Mouse (Mus musculus) CD4-positive helper T cell, adult 2 months (primary cell): ENCODE measurements around the gene Pip5k1b.

Experiments
- DNase-seq: peaks from one replicate; pipeline ENCODE4 v3.0.0-alpha.2; 2012; ENCODE audit warnings: low read depth, missing footprints, low spot score

Pip5k1b gene

DNA sequence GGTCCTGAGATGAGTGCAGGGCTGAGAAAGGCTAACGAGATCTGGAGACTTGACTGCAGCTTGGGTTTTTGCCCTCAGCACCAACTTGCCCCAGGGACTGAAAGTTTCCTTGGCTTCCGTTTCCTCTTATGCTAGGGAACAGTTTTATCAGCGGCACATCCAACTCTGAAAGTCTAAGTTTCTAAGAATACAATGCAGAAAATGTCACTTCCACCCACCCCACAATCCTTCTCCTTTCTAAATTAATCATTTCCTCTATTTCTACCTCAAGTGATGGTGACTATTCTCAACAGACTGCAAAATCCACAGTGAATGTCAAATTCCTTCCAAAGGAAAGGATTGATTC is 138.0 kb downstream of the Pip5k1b start:
- DNase-seq: no peak

DNA sequence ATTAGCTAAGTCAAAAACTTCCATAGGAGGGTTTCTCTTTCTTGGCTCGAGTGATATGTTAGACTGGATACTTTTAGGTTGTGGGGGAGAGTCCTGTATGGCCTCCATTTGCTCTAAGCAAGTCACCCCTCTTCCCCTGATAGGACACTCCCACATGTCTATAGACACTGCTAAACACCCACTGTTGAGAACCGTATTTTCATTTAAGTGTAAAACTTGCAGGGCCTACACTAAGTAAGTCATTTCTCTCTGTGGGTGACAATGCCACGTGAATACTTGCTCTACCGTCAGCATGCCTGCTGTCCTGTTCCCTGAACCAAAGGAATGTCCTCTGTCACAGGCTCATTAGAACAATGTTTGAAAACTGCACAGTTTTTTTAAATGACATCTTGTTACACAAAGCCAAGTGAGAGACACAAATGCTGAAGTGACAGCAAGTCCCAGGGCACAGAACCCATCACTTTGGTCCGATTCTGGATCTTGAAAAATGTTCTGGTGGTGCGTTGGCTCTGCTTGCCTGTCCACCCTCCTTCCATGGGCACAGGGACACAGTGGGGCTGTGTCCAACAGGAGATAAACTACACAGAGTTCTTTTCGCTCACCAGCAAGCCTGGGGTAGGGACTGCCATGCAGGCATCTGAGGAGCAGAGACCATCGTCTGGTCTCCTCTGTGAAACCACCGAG is 138.6 kb downstream of the Pip5k1b start:
- no peak for DNase-seq

DNA sequence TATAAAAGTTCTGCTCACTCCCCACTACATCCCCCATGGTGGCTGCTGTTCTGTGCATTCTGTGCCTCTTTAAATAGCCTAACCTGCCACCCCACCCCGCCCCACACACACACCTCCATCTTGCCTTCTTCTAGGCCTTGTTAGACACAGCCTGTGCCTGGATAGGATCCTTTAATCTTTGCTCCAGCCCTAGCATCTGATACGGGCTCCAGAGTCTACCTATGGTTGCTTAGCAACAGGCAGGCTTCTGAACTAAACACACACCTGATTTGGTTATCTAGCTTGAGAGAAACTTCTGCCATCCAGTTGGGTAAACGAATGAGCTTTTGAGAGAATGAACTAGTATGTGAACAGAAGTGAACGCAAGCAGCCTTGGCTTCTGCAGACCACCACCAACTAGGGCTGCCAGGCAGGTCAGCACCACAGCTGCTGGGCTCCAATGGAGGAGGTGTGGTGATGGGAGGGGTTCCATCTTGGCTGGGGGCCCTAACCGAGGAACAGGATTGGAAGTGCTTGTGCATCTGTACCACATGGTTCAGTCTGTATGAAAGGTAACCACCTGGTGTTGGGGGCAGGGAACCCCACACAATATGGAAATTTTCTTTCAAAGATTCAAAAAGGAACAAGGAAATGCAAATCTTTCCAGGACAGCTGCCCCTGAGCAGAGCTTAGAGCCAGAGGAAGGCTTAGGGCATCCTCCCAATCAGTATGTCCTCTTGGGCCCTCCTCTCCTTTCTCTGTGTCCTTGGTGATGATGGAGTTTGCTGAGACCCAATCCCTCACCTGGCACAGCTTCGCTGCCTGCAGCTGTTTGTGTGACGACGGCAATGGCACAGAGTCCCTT is 139.7 kb downstream of the Pip5k1b start:
- DNase-seq: no peak

DNA sequence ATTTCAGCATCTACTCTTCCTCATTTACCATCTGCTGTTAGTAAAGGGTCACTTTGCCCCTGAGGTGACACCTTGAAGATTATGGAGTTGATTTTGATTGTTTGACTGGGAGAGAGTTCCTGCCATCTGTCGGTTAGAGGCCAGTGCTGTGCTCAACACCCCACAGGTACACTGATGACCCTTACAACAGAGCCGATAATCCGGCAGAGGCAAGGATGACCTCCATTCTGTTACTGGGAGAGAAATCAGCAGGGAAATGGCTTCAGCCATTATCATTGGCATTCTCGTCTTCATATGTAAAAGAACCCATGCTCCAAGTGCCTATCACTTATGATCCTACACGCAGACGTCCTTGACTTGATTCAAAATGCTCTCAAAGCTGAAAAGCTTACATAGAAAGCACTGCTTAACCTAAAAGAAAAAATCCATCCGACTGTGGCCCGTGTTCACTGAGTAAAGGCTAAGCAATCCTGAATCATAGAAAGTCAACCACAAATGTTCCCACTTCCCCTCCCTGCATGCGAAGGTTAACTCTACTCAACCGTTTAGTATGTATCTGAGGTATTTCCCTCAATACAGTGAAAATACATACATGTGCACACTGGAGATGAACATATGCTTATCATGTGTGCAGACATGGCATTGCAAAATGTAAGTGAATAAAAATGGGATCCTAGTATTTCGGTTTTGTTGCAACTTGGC is 146.7 kb downstream of the Pip5k1b start:
- no peak for DNase-seq

DNA sequence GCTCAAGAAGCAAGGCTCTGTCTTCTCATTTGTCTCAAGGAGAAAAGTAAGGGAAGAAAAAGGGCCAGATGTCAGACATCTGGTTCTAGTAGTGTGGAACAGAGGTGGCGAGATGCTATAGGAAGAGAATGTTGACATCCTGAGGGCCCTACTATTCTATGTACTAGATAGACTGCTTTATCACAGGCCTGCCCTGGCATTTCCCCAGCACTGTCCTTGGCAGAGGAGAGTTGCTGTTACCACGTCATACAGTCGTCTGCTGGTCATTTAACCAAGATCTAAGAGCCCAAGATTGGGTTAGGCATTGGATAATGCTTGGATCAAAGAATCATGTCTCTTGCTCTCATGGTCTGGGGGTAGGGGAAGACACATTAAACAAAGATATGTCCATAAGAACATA is 151.0 kb downstream of the Pip5k1b start:
- DNase-seq: no peak

DNA sequence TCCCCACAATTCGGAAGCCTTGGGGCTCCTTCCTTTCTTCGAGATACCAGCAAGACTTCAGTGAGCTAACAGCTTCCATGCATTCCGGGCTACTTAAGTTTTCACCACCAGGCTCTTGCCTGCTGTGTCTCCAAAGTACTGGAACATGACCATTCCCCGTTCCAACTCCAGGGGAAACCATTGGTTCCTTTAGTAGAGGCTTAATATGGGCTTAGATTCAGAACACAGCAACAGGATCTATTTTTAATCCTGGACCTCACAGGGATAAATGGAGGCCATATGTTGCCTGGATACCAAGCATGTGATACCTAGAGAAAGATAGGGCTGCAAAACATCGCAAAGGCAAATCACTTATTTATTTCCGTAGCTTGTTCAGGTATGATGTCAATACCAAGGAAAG is 152.4 kb downstream of the Pip5k1b start:
- no peak for DNase-seq

DNA sequence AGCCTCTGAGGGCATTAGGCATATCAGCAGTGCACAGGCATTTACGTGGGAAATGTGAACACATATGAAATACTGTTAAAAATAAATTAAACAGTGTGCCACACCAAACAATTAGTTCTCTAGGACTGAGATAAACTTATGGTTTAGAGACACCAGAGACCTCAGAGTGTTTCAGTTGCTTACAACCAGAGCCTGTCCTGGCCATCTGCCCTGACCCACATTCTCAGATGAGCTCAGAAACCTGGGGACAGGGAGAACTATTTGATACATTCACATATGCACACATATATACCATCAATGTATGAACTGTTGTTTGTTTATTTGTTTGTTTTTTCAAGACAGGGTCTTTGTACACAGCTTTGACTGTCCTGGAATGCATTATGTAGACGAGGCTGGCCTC is 161.8 kb downstream of the Pip5k1b start:
- no peak for DNase-seq

DNA sequence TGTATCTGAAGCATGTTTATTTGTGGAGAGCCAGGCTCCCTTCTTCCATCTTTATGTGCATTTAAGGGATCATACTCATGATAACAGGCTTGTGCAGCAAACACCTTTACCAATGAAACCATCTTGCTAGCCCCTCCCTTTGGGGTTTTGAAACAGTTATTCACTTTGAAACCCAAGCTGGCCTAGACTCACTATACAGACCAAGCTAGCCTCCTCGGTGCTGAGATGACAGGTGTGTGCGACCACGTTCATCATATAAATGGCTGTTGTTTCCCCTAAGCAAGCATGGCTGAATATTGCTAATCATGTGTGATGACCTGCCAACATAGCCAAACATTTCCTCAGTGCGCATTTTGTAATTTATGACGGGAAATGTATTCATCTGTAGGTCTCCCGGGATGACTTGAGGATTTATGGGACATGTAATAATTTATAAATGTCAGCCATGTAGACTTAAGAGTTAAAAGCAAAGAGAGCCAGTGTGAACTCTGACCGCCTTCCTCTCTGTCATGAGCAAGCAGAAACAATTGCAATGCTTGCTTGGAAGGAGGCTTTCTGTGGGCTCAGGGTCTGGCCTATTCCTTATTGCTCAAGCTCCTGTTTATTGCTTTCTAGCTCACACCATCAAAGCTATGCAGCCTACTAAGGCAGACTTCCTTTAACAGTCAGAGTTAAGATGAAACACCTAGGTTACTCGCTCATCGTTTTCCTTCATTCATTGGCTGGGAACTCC is 164.0 kb downstream of the Pip5k1b start:
- no peak for DNase-seq

DNA sequence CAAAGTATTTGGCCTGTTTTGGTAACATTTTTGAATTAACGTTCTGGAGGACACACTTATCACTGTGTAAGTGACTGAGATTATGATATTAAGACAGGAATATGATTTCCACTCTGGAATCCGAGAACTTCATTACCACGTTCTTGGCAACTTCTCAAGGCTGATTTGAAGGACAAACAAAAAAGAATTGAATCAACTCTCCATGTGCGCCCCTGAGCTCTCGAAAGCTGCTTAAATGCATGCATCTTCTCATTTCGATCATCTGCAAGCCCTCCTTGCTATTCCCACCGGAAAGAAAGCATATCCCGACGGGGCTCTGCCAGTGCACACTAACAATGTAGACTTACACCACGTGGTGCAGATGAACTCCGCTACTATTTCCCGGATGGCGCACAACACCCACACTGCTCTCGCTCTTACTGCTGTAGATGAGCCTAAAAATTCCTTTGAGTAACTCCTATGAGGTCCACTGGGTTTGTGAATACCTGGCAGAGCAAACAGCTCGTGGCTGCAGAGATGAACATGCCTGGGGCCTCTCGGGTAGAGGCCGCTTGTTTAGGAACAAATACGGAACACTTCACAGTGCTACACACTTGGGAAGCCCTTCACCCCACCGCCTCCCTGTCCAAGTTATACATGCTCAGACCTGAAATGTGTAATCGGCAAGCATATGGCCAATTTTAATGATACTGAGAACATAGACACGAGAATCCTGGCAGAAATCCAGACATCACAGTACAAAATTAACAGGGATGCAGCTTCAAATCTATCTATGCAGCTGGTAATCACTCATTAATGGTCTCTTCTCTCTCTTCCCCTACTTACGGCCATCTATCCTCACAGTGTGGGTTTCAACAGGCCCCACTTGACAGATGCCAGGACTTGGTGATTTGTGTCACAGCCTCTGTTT is 168.5 kb downstream of the Pip5k1b start:
- no peak for DNase-seq

DNA sequence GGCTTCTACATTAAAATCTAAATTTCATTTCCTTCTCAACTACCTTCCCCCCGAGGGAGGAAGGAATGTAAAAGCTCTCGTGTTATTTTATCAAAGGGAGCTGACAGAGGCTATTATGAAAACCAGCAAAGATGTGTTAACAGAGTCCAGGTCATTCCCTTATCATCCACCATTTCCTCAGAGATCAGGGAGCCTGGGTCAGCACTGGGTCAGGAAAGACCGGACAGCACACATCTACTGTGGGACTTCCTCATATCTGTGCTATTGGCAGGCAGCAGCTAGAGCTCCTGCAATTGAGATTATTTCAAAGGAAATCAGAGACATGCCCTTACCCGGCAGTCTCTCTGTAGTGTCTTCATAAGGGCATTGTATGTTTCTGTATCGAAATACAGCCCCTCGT is 177.2 kb downstream of the Pip5k1b start:
- DNase-seq: no peak

DNA sequence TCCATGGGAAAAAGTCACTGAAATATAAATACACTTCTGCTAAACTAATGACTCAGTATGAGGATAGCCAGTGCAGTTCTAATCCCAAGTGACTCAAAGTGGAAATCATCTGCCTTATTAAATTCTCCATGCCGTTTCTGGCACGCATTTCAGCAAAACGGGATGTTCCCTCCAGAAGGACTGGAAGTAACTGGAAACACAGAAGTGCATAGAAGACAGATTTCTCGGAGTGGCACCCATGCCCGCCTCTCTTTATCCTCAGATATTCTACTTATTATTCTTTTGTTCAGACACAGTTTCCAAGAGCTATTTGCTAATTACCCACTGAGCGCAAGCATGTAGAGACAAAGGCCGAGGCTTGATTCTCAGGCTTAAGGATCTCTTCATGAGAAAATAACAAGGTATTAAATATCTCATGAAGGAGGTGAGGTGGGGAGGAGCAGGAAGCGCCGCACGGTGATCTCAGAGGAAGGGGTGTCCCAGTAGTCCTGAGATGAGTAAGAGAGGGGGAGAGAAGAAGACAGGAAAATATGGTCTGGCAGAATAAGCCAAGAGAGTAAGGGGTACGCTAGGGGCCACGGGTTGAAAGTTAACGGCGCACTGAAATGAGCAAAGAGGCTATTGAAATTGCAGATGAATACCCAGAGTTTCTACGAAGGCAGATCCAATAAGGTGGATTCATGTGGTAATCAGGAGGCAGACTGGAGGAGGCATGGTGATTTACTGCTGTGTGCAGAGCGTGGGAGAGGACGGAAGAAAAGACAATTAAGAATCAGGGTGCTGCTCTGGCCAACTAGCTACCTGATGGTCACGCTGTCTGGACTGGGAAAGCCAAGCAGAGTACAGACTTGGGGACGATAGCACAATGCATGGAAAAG is 183.7 kb downstream of the Pip5k1b start:
- DNase-seq: no peak

DNA sequence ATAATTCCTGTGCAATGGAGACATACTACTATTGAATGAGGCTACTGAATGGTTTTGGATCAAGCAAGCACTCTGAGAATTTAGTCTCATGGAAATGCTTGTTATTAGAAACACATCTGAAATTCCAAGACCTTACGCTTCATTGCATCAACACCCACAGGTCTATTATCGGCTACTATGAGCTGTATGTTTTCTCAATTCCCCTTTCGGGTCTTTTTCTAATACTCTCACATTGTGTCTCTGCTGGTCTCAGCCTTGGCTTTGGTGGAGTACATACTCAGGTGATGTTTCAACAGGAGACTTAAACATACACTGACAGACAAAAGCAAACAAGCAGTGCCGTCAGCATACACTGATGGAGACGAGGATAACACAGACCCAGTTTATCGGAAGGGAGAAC is 187.3 kb downstream of the Pip5k1b start:
- no peak for DNase-seq

DNA sequence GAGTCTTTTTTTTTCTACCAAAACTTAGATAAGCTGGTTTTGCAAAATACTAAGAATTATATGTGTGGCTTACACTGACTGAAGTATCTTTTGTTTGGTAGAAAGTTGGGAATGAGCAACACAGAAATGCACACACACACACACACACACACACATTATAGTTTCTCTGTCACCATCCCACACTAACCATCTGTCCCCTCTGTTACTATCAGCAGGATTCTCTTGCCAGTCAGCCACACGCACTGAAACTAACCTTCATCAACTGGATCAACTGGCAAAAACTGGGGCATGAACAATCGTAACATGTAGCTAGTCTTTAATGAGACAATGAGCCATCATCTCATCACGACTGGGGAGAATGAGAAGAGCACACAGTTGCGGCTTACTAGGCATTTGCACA is 187.9 kb downstream of the Pip5k1b start:
- no peak for DNase-seq

DNA sequence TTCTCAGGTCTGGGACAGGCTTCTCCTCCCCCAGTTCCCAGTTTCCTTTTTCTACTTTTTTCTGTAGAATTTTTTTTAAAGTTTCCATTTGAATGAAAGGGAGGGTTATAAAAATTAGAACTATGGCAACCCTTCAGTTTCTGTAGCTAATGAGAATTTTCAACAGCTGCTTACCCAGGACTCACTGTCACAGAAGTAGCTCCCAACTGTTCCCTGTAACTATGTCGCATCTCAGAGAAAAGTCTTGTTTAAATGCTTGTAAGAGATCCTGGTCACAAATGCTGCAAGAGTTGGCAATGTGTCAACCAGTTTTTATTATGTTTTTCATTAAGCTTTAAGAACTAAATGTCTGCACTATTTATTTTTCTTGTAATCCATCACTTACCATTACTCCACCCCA is 188.9 kb downstream of the Pip5k1b start:
- no peak for DNase-seq

DNA sequence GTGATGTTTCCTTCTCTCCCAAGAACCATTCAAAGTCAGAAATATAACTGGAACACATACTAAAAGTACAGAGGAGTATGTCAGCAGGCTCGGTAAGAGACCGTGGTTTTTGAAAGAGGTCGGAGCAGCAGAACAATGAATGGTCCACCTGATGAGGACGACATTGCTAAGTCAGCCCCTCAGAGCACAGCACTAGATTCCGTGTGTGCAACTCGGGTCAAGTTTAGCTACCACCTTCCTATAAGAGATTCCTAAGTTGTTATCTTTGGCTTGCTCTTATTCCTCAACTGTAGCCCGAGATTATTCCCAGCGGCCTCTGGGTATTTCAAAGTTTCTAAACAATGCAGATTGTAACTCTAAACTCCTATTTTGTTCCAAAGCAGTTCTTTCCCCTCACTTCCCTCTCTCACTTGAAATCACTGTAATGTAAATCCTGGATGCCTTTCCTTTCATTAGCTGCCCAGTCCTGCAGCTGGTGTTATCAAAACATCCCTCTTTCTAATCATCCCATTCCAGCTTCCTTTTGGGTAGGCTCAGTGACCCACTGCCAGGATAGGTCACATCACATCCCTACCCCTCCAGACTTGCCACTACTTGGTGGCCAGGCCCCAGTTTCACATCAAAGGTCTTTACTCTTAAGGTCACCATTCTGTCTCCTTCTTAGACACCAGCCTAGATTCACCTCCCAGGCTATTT is 192.9 kb downstream of the Pip5k1b start:
- no peak for DNase-seq

DNA sequence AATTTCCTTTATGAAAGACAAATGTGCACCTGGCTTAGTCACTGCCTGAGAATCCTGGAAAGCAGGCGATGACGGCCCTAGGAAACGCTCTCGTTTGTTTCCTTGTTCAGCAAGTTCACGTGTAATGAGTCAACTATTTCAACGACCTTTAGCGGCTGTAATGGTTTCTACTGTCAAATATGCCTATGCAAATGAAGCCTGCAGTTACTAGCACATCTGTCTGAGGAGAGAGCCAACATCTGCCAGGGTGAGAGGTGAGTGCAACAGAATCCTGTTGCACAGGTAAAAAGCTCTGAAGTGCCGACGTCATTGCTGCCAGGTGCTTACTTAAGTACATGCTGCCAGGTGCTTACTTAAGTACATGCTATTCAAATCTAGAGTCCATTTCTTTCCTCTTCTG is 196.4 kb downstream of the Pip5k1b start:
- no peak for DNase-seq

DNA sequence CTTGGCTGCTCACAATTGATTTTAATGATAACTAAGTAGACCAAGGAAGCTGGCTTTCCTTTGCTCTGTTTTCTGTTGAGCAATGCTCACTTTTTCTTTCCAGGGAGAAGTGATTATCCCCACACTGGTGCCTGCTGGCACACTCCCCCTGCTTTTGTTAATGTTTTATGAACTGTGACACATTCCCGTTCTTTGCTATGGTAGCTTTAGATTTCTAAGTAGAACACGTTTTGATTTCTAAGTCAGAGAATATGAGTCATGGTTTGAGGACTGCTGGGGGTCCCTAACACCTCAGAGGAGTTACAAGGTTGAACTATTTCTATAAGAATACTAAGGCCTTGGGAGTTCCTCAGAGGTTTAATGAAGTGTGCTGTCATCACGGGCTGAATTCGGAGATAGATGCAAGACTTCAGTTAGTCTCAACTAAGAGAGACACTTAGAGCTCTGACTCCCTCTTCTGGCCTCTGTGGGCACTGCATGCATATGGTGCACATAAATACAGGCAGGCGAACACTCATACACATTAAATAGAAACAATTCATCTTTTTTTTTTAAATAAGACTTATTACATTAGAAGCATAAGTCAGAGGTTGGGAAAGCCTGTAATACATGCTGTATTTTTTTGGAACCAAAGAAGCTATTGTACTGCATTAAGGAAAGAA is 203.2 kb downstream of the Pip5k1b start:
- DNase-seq: no peak

DNA sequence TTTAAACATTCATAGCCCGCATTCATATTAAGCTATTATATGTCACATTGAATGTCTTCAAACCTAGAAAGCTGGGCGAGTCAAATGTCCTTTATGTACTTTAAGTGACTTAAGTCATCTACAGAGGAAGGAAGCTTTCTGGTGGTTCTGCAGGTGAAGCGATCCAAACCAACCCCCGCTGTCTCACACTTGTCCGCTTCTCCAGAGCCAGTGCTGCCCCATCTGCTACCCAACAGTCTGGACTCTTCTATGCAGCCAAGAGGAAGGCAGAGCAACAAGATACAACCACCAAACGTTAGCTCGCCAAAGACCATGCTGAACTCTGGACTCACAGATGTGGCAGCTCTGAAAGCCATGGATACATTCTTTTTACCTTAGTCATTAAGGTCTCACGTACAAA is 211.2 kb downstream of the Pip5k1b start:
- no peak for DNase-seq

DNA sequence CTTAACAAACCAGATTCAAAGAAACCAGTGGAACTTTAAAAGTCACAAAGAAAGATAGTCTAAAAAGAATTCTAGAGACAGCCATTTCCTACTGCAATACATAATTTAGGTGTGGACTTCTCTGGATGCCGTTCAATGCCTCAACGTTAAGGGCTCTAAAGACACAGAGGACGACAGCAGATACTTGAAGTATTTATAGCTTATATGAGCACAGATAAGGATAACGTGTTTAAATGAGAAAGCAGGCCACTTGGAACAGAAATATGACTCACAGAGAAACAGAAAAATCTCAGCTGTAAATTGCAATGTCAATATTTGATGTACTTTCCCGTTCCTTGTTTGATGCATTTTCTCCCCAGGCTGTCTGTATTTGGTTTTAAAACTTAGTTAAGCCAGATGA is 212.9 kb downstream of the Pip5k1b start:
- DNase-seq: no peak
